ENCODE assay signal across 13 mouse cellular contexts in the genomic region with DNA sequence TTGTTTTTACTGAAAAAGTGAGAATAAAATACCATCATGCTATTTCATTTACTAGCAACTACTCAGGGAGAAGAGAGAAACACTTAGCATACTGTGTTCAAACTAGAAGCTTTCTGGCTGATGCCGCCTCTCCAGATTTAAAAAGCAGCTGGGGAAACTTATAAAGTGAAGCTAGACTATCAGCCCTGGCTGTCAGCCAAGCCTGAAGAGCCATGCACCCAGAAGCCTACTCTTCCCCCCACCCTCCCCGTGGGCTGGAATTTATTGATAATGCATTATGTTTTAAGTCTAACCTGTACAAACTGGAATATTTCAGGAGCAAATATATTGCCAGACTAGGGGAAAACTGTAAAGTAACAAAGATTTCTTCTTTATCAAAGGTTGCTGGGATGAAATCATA. TPM values are rescaled to one million over a fixed set of nuclear protein-coding genes. Genes with fewer than 3 reads are reported as not detected.
A peak's percentile ranks its signal among the peaks of the same experiment; 100 is the strongest.
DNase-seq lines count a peak whose midpoint lies in the region; ATAC-seq and TF ChIP-seq lines count a peak whose summit lies in the region.
"Had no signal": no experiment of that assay in that cellular context is flagged by ENCODE, and none has a peak within 500 bp of the region (broad histone marks: within the 10 kb centered on the region; RNA-seq: fewer than 3 reads in every experiment).

No protein-coding gene starts in this region.

- H3K4me2 ChIP-seq in stomach, embryonic 14.5 days (replicated peaks; ENCODE audit: low read depth, low read length), result no peak overlapping the region
- H3K4me2 ChIP-seq in stomach, postnatal 0 days (replicated peaks; ENCODE audit: low read depth), result no peak overlapping the region

- DNase-seq in cerebellum, postnatal 25 days, result peak; percentile 3 to 13
- DNase-seq in cerebellum, adult 9-10 months, result no peak
- DNase-seq in left cerebral cortex, postnatal 4 days, result peak; percentile 29
- DNase-seq in left cerebral cortex, adult 9 months (ENCODE audit: low spot score in 2 of 2), result no peak
- DNase-seq in stomach, postnatal 0 days (ENCODE audit: low spot score), result no peak
- no peak for DNase-seq in heart, embryonic 10.5 days (ENCODE audit: low spot score)
- DNase-seq: thymus, adult 18-20 months had no signal

- 22% methylated on average over 2 of the region's 2 CpGs for WGBS in stomach, embryonic 14.5 days
- WGBS in stomach, postnatal 0 days, result 35% methylated on average over 2 of the region's 2 CpGs
- WGBS in heart, embryonic 10.5 days, result 32% methylated on average over 2 of the region's 2 CpGs

- intact Hi-C loops in left cerebral cortex, postnatal 4 days (cut with DNase I), result no loop called here

- no peak overlapping the region for H3K27ac ChIP-seq in stomach, embryonic 14.5 days (ENCODE audit: low read length)
- H3K27ac ChIP-seq in stomach, postnatal 0 days (replicated peaks), result no peak overlapping the region
- H3K27ac ChIP-seq in heart, embryonic 10.5 days, result no peak overlapping the region

- H3K9ac ChIP-seq in stomach, embryonic 14.5 days (replicated peaks; ENCODE audit: low read depth, low read length), result no peak overlapping the region
- no peak overlapping the region for H3K9ac ChIP-seq in stomach, postnatal 0 days (ENCODE audit: low read length)

- H3K4me3 ChIP-seq in stomach, embryonic 14.5 days (ENCODE audit: low read depth, low read length), result no peak overlapping the region
- no peak overlapping the region for H3K4me3 ChIP-seq in stomach, postnatal 0 days (ENCODE audit: low read depth, low read length)
- H3K4me3 ChIP-seq in heart, embryonic 10.5 days, result no peak overlapping the region

- H3K9me3 ChIP-seq in stomach, embryonic 14.5 days (ENCODE audit: control insufficient read depth, low read depth, low read length), result no peaks in the 10 kb centered on the region
- H3K9me3 ChIP-seq in stomach, postnatal 0 days (ENCODE audit: control insufficient read depth, low read length), result no peaks in the 10 kb centered on the region
- H3K9me3 ChIP-seq in heart, embryonic 10.5 days, result no peaks in the 10 kb centered on the region

- TF ChIP-seq EP300 in stomach, postnatal 0 days (optimal IDR thresholded peaks at IDR 0.05), result no peak

- ATAC-seq in stomach, embryonic 14.5 days (ENCODE audit: insufficient number of reproducible peaks, insufficient read depth, low FRiP score, low read depth), result 0 out of 2 replicates have a peak, but pooled peaks have one; percentile 47
- no peak for ATAC-seq in stomach, postnatal 0 days (ENCODE audit: low FRiP score, low TSS enrichment)
- no peak for ATAC-seq in frontal cortex, adult (ENCODE audit: low TSS enrichment)

- TF ChIP-seq CTCF in stomach, postnatal 0 days (IDR thresholded peaks at IDR 0.05; ENCODE audit: low read depth), result no peak

- H3K27me3 ChIP-seq in stomach, embryonic 14.5 days (ENCODE audit: control insufficient read depth, insufficient read depth, low read length), result no peaks in the 10 kb centered on the region
- no peaks in the 10 kb centered on the region for H3K27me3 ChIP-seq in stomach, postnatal 0 days (ENCODE audit: control insufficient read depth, insufficient read depth, low read length)
- no peaks in the 10 kb centered on the region for H3K27me3 ChIP-seq in heart, embryonic 10.5 days (ENCODE audit: insufficient read depth, poor library complexity, severe bottlenecking)

- H3K36me3 ChIP-seq in stomach, embryonic 14.5 days (ENCODE audit: control insufficient read depth, insufficient read depth, low read length), result no peaks in the 10 kb centered on the region
- H3K36me3 ChIP-seq in stomach, postnatal 0 days (ENCODE audit: control insufficient read depth, insufficient read depth, low read length), result no peaks in the 10 kb centered on the region
- no peaks in the 10 kb centered on the region for H3K36me3 ChIP-seq in heart, embryonic 10.5 days

- 0 out of 2 replicates have a peak, but pooled peaks cover 4% of the 10 kb centered on the region for H3K4me1 ChIP-seq in stomach, embryonic 14.5 days (ENCODE audit: control insufficient read depth, insufficient read depth, low read length)
- H3K4me1 ChIP-seq in stomach, postnatal 0 days (replicated peaks; ENCODE audit: control insufficient read depth, insufficient read depth), result no peaks in the 10 kb centered on the region
- no peaks in the 10 kb centered on the region for H3K4me1 ChIP-seq in heart, embryonic 10.5 days

RNA-seq across cellular contexts. Expression of gene Ndst4, which starts 2.6 kb away (rescaled TPM):
- 1 to 10 TPM; 5.5 to 6.5 TPM for total RNA-seq in left cerebral cortex, postnatal 4 days (2021)
- polyA plus RNA-seq in stomach, embryonic 14.5 days (2014; fragmentation: Nextera tagmentation; extraction: Ambion mirVana), result 0.38 and 0.74 TPM in 2 replicates
- polyA plus RNA-seq in stomach, postnatal 0 days (2015; fragmentation: Nextera tagmentation; extraction: Ambion mirVana), result 0.16 and 0.21 TPM in 2 replicates
- 0.67 and 0.89 TPM in 2 replicates for polyA plus RNA-seq in heart, embryonic 10.5 days (2016; fragmentation: Nextera tagmentation; extraction: Ambion mirVana)
- total RNA-seq: heart, adult 8-10 months; megakaryocyte, adult 5-6 weeks; neutrophil, adult 5-6 weeks had no signal
- polyA plus RNA-seq: spleen, adult 2 months had no signal

Comparison
In these comparisons a context has a peak if more than half of its experiments do, and no peak if none do; other contexts are left out.
1. DNase-seq: peak in cerebellum, postnatal 25 days (2 of 2) and left cerebral cortex, postnatal 4 days (single experiment); none in cerebellum, adult 9-10 months (single experiment), left cerebral cortex, adult 9 months (0 of 2), stomach, postnatal 0 days (single experiment) and heart, embryonic 10.5 days (single experiment).